Mouse (Mus musculus): ENCODE measurements around the gene Hyal1. TPM values are rescaled to one million over a fixed set of nuclear protein-coding genes. Genes with fewer than 3 reads are reported as not detected.
A peak's percentile ranks its signal among the peaks of the same experiment; 100 is the strongest.

Hyal1 gene
- total RNA-seq, 2 experiments from 2014 or later: 5.3 TPM

GRCm38 (mm10) chr9:107609433-107609830 is 32.7 kb downstream of the Hyal1 start:
- DNase-seq (ENCODE audit: low spot score): no peak
- intact Hi-C loops (cut with DNase I): no loop called here

GRCm38 (mm10) chr9:107611456-107612190 is 34.9 kb downstream of the Hyal1 start:
- no peak for DNase-seq (ENCODE audit: low spot score)
- intact Hi-C loops (cut with DNase I): no loop called here

GRCm38 (mm10) chr9:107612191-107612944 is 35.6 kb downstream of the Hyal1 start:
- peak; percentile 98 for DNase-seq (ENCODE audit: low spot score)
- intact Hi-C loops (cut with DNase I): no loop called here

- DNase-seq (ENCODE audit: low spot score): no peak
- intact Hi-C loops (cut with DNase I): no loop called here
These were observed 36.3 kb downstream of the Hyal1 start for GRCm38 (mm10) chr9:107612945-107613569.

GRCm38 (mm10) chr9:107615035-107615434 is 38.3 kb downstream of the Hyal1 start:
- intact Hi-C loops (cut with DNase I): no loop called here
- no peak for DNase-seq (ENCODE audit: low spot score)

- intact Hi-C loops (cut with DNase I): no loop called here
These were observed 40.7 kb downstream of the Hyal1 start for GRCm38 (mm10) chr9:107617461-107617860.

GRCm38 (mm10) chr9:107618098-107618497 is 41.4 kb downstream of the Hyal1 start:
- intact Hi-C loops (cut with DNase I): no loop called here
- DNase-seq (ENCODE audit: low spot score): no peak

More at GRCm38 (mm10) chr9:107617461-107617860, 40.7 kb downstream of the Hyal1 start:
- DNase-seq (ENCODE audit: low spot score): no peak

- intact Hi-C loops (cut with DNase I): no loop called here
- no peak for DNase-seq (ENCODE audit: low spot score)
These were observed 42.2 kb downstream of the Hyal1 start for GRCm38 (mm10) chr9:107618778-107619545.

GRCm38 (mm10) chr9:107619546-107619879 is 42.8 kb downstream of the Hyal1 start:
- no peak for DNase-seq (ENCODE audit: low spot score)
- intact Hi-C loops (cut with DNase I): no loop called here

- intact Hi-C loops (cut with DNase I): loop anchor here (2.0 kb wide), 1 partner anchor 14 kb away; the partner anchor contains the start of gene Gnai2
- no peak for DNase-seq (ENCODE audit: low spot score)
These were observed 44.2 kb downstream of the Hyal1 start for GRCm38 (mm10) chr9:107620954-107621353.

GRCm38 (mm10) chr9:107624539-107624938 is 47.8 kb downstream of the Hyal1 start:
- no peak for DNase-seq (ENCODE audit: low spot score)
- intact Hi-C loops (cut with DNase I): no loop called here

- intact Hi-C loops (cut with DNase I): loop anchor here (5.0 kb wide), 1 partner anchor 58 kb away; the partner anchor contains the start of gene Hyal2
These were observed 48.2 kb downstream of the Hyal1 start for GRCm38 (mm10) chr9:107624951-107625350.

GRCm38 (mm10) chr9:107625351-107626128 is 48.8 kb downstream of the Hyal1 start:
- no peak for DNase-seq (ENCODE audit: low spot score)
- intact Hi-C loops (cut with DNase I): loop anchor here (1.0 to 5.0 kb wide), 2 partner anchors 19 to 58 kb away; partner anchors contain the start of gene Hyal2

More at GRCm38 (mm10) chr9:107624951-107625350, 48.2 kb downstream of the Hyal1 start:
- DNase-seq (ENCODE audit: low spot score): no peak

- no peak for DNase-seq (ENCODE audit: low spot score)
- intact Hi-C loops (cut with DNase I): loop anchor here (1.0 to 5.0 kb wide), 2 partner anchors 18 to 59 kb away; partner anchors contain the start of gene Hyal2
These were observed 49.6 kb downstream of the Hyal1 start for GRCm38 (mm10) chr9:107626158-107626843.

GRCm38 (mm10) chr9:107626844-107627277 is 50.1 kb downstream of the Hyal1 start:
- DNase-seq (ENCODE audit: low spot score): peak; percentile 66
- intact Hi-C loops (cut with DNase I): loop anchor here (1.0 to 5.0 kb wide), 2 partner anchors 17 to 60 kb away; partner anchors contain the start of gene Hyal2

- no peak for DNase-seq (ENCODE audit: low spot score)
- intact Hi-C loops (cut with DNase I): loop anchor here (5.0 kb wide), 1 partner anchor 60 kb away; the partner anchor contains the start of gene Hyal2
These were observed 50.9 kb downstream of the Hyal1 start for GRCm38 (mm10) chr9:107627387-107628255.

- intact Hi-C loops (cut with DNase I): loop anchor here (5.0 kb wide), 1 partner anchor 62 kb away; the partner anchor contains the start of gene Hyal2
- peak; percentile 70 for DNase-seq (ENCODE audit: low spot score)
These were observed 52.1 kb downstream of the Hyal1 start for GRCm38 (mm10) chr9:107628721-107629410.
